Mouse (Mus musculus) myocyte (in vitro differentiated cells): ENCODE measurements around the gene Rnf144a.

Source experiments
- CEBPB ChIP-seq: IDR thresholded peaks from 2 replicates; pipeline ENCODE4 v1.6.1; 2011; ENCODE audit warnings: mild to moderate bottlenecking, moderate library complexity; ENCODE audit not compliant: poor library complexity, insufficient read depth, severe bottlenecking
- MAX ChIP-seq: IDR thresholded peaks from one replicate; pipeline ENCODE4 v1.6.1; 2011; ENCODE audit warnings: low read depth, mild to moderate bottlenecking, control low read depth
- MYOD1 ChIP-seq, 3 experiments: IDR thresholded peaks; one replicate each; pipeline ENCODE4 v1.6.1; 2011; ENCODE audit warnings: control low read depth in 2 of 3, low read depth in 2 of 3, mild to moderate bottlenecking in 2 of 3, moderate library complexity in 1 of 3; ENCODE audit not compliant: insufficient read length in 2 of 3, control insufficient read depth in 1 of 3
- MYOG ChIP-seq, 3 experiments: IDR thresholded peaks; one replicate each; pipeline ENCODE4 v1.6.1; 2011; ENCODE audit warnings: control low read depth in 2 of 3, low read depth in 2 of 3, mild to moderate bottlenecking in 2 of 3; ENCODE audit not compliant: insufficient read length in 2 of 3, control insufficient read depth in 1 of 3, insufficient read depth in 1 of 3
- POLR2A ChIP-seq: IDR thresholded peaks from one replicate; pipeline ENCODE4 v1.6.1; 2011; ENCODE audit warnings: low read depth, mild to moderate bottlenecking, control low read depth, moderate library complexity; ENCODE audit not compliant: insufficient read length
- POLR2AphosphoS2 ChIP-seq: IDR thresholded peaks from one replicate; pipeline ENCODE4 v1.6.1; 2011; ENCODE audit warnings: low read depth, control low read depth; ENCODE audit not compliant: insufficient read length
- SRF ChIP-seq: IDR thresholded peaks from one replicate; pipeline ENCODE4 v1.6.1; 2011; ENCODE audit warnings: low read depth; ENCODE audit not compliant: control insufficient read depth, insufficient read length
- TCF12 ChIP-seq: IDR thresholded peaks from one replicate; pipeline ENCODE4 v1.6.1; 2011; ENCODE audit warnings: mild to moderate bottlenecking, control low read depth; ENCODE audit not compliant: poor library complexity, insufficient read depth, severe bottlenecking
- TCF3 ChIP-seq: IDR thresholded peaks from one replicate; pipeline ENCODE4 v1.6.1; 2011; ENCODE audit warnings: low read depth, control low read depth; ENCODE audit not compliant: insufficient read length

- TF ChIP-seq MAX (no peak), TCF3 (no peak), POLR2A (no peak), MYOG (IDR thresholded peaks at IDR 0.05; ENCODE audit: control insufficient read depth in 1 of 3, insufficient read depth in 1 of 3, insufficient read length in 2 of 3, low read depth in 2 of 3) (no peak), CEBPB (no peak), TCF12 (no peak), MYOD1 (IDR thresholded peaks at IDR 0.05; ENCODE audit: control insufficient read depth in 1 of 3, insufficient read length in 2 of 3, low read depth in 2 of 3) (no peak), SRF (no peak), POLR2AphosphoS2 (no peak)
Observed at GRCm38 (mm10) chr12:26386189-26386588, 28.9 kb downstream of the Rnf144a start.
